Mouse (Mus musculus) kidney, embryonic 14.5 days (tissue): ENCODE data around the gene Nudcd3. TPM values are rescaled to one million over a fixed set of nuclear protein-coding genes. Genes with fewer than 3 reads are reported as not detected.

Experiments used
- ATAC-seq: fragments of 200-750 bp; cut with Nextera tagmentation; 2 replicates; pipeline ENCODE4 v1.8.0; 2017; ENCODE audit warnings: moderate number of reproducible peaks, mild to moderate bottlenecking, moderate TSS enrichment, moderate library complexity; ENCODE audit not compliant: low FRiP score, low TSS enrichment
- H3K27ac ChIP-seq: fragments of 300-500 bp; sonication (generic); 2 replicates; pipeline ENCODE4 v1.5.1; 2014; ENCODE audit warnings: low read depth, mild to moderate bottlenecking, low read length, moderate library complexity, mixed read lengths
- H3K27me3 ChIP-seq: fragments of 300-500 bp; sonication (generic); 2 replicates; pipeline ENCODE4 v1.6.1; 2014; ENCODE audit warnings: mild to moderate bottlenecking, low read length; ENCODE audit not compliant: control insufficient read depth, insufficient read depth
- H3K36me3 ChIP-seq: fragments of 300-500 bp; sonication (generic); 2 replicates; pipeline ENCODE4 v1.6.1; 2014; ENCODE audit warnings: low read length, mixed read lengths; ENCODE audit not compliant: control insufficient read depth, insufficient read depth
- H3K4me1 ChIP-seq: fragments of 300-500 bp; sonication (generic); 2 replicates; pipeline ENCODE4 v1.6.1; 2014; ENCODE audit warnings: low read length, mixed read lengths; ENCODE audit not compliant: control insufficient read depth, insufficient read depth
- H3K4me2 ChIP-seq: fragments of 300-500 bp; sonication (generic); replicated peaks from 2 replicates; pipeline ENCODE4 v1.6.1; 2014; ENCODE audit warnings: low read depth, mild to moderate bottlenecking, low read length
- H3K4me3 ChIP-seq: fragments of 300-500 bp; sonication (generic); 2 replicates; pipeline ENCODE4 v1.5.1; 2014; ENCODE audit warnings: mild to moderate bottlenecking, low read length
- H3K9ac ChIP-seq: fragments of 300-500 bp; sonication (generic); 2 replicates; pipeline ENCODE4 v1.6.1; 2014; ENCODE audit warnings: low read depth, mild to moderate bottlenecking, low read length, moderate library complexity
- H3K9me3 ChIP-seq: fragments of 300-500 bp; sonication (generic); 2 replicates; pipeline ENCODE4 v1.6.1; 2016; ENCODE audit warnings: low read length; ENCODE audit not compliant: control insufficient read depth
- WGBS: fragments of 180-500 bp; shearing (Covaris S2); extraction: QIAGEN DNeasy Blood & Tissue Kit; methylation state at CpG from one replicate; pipeline ENCODE4 v1.1.7; 2014; 5-methylcytosine and 5-hydroxymethylcytosine counted together
- polyA plus RNA-seq: library from polyadenylated mRNA; unstranded; fragments of >200 nt; fragmentation: Nextera tagmentation; extraction: Ambion mirVana; gene quantifications from 2 replicates; pipeline ENCODE4 v1.2.1, GENCODE M21; 2014

The Nudcd3 gene
- polyA plus RNA-seq, 1 experiment from 2014 or later = 36.0 TPM

DNA sequence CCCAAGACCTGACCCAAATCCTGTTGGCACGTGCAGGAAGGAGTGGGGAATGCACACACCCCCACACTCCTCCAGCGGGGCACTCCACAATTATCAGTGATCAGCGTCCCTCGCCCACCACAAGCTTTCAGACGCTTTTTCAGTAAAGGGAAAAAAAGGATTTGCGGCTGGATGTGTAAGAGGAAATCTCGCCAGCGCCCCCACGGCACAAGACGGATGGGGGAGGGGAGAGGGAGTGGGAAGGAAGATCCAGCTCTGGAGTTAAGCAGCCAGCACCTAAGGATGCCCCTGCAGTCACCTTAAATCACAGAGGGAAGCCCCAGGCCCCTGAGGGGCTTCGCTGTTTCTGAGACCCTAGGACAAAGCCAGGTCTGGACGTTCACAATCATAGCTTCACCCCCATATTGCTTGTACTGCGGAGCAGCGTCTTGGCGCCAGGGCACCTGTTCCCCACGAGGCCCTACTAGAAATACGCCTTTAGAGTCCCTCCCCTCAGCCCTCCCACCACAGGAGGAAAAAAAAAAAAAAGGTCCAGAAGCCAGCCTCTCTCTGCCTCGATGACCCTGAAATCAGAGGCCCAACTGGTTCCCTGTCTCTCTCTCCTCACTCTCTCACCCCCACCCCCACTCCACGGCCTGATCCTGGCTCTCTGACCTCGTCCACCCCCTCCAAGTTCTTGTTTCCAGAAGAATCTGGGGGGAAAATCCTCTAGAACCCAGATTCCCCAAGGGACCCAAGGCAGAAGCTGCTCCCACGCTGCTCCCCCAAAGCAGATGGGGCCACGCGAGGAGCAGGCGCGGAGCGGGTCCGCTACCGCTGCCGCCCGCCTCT is 135.8 kb downstream of the Nudcd3 start:
- no peak overlapping the region for H3K27ac ChIP-seq
- H3K27me3 ChIP-seq = peaks cover 60% of the 10 kb centered on the region
- H3K4me3 ChIP-seq = peak overlapping the region; percentile 65
- peak overlapping the region; percentile 47 for H3K9ac ChIP-seq
- peak overlapping the region; percentile 97 for H3K4me2 ChIP-seq
- no peaks in the 10 kb centered on the region for H3K9me3 ChIP-seq
- ATAC-seq = no peak
- H3K4me1 ChIP-seq = peaks cover 14% of the 10 kb centered on the region
- 4% methylated on average over 25 of the region's 30 CpGs for WGBS
- no peaks in the 10 kb centered on the region for H3K36me3 ChIP-seq

DNA sequence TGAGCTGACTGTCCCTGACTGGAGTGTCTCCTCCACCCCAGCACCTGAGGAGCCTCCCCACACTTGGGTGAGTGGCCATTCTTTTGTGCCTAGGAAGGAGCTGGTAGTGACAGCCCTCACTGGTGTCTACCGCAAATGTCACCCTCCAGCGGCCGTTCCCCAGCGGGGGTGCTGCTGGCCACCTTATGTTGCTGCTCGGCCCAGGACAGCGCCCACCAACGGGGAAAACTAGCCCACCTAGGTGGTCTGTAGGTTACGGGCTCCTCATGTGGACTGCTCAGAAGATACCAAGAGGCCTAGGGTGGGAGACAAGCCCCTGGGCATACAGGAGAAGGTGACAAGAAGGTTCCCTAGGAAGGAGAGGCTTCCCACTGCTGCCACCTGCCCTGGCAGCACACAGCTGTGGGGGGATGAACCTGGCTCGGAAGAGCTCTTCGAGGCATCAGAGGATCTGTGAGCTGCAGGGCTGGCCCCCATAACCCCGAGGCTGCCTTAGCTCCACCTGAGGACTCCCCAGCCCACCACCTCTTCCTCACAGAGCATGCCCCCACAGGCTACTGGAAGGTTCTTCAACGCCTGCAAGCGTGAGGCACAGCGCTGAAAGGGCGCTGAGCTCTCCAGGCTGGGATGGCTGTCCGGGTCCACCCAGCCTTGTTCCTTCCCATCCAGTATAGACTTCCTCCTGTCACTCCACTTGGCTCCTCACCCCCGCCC is 136.6 kb downstream of the Nudcd3 start:
- no peaks in the 10 kb centered on the region for H3K36me3 ChIP-seq
- peaks cover 14% of the 10 kb centered on the region for H3K4me1 ChIP-seq
- H3K4me3 ChIP-seq = peak overlapping the region; percentile 65; the same call in 1 of the 2 replicates
- H3K9me3 ChIP-seq = no peaks in the 10 kb centered on the region
- no peak overlapping the region for H3K4me2 ChIP-seq
- 44% methylated on average over 17 of the region's 17 CpGs for WGBS
- no peak overlapping the region for H3K9ac ChIP-seq
- H3K27me3 ChIP-seq = peaks cover 57% of the 10 kb centered on the region
- H3K27ac ChIP-seq = no peak overlapping the region
- no peak for ATAC-seq

DNA sequence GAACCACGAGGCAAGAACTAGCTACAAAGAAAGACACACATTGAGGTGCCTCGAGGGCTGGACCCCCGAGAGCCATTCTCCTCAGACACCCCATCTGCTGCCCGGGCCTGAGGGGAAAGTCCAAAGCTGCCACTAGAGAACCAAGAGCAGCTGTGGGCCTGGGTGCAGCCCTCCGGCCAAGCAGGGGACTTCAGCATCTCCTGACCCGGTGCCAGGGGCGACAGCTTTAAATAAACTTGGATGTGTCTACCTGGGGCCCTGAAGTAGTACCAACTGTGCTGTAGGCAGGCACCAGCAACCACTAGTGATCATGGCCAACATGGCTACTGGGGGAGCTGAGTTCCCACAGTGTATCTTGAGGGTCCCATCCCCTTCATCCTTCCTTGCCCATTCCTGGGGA is 137.2 kb downstream of the Nudcd3 start:
- no peak overlapping the region for H3K4me3 ChIP-seq
- H3K4me2 ChIP-seq = no peak overlapping the region
- no peaks in the 10 kb centered on the region for H3K36me3 ChIP-seq
- WGBS = 87% methylated on average over 7 of the region's 7 CpGs
- H3K9ac ChIP-seq = no peak overlapping the region
- H3K27ac ChIP-seq = no peak overlapping the region
- peaks cover 13% of the 10 kb centered on the region for H3K4me1 ChIP-seq
- no peaks in the 10 kb centered on the region for H3K9me3 ChIP-seq
- peaks cover 51% of the 10 kb centered on the region for H3K27me3 ChIP-seq
- no peak for ATAC-seq

DNA sequence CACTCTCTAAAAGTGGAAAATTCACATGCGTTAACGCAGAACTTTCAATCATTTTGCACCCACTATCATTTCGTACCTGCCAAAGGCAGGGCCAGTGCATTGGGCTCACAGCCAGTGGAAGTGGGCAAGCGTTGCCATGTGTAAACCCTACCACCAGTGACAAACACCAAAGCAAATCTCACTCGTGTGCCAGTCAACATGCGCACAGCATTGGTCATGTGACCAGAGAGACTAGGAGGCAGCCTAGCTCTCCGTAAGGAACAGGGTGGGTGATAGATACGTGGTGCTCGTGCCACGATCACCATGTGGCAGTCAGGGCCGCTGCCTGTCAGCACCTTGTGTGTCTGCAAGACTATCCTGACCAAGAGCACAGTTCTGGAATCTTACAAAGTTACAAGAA is 137.9 kb downstream of the Nudcd3 start:
- H3K27me3 ChIP-seq = peaks cover 43% of the 10 kb centered on the region

DNA sequence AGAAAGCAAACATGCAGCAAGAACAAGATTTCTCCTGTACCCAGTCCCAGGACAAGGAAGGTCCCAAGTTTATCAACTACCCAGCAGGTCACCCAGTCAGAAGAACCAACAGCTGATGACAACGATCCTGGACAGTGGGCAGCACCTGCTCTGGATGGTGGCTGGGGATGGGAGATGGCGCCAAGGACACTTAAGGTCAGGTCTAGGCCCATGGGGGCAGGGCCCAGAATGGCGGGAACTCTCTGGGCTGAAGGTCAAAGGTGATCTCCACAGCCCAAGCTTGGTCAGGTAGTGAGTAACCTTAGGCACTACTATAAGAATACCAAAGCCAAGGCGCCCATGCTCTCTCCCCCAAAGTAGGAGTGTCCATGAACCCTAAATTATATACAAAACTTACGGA is 138.3 kb downstream of the Nudcd3 start:
- H3K9me3 ChIP-seq = no peaks in the 10 kb centered on the region
- H3K4me3 ChIP-seq = no peak overlapping the region
- WGBS = 77% methylated on average over 5 of the region's 5 CpGs
- no peak for ATAC-seq
- peaks cover 11% of the 10 kb centered on the region for H3K4me1 ChIP-seq
- no peaks in the 10 kb centered on the region for H3K36me3 ChIP-seq
- H3K4me2 ChIP-seq = no peak overlapping the region
- H3K27ac ChIP-seq = no peak overlapping the region
- H3K27me3 ChIP-seq = peaks cover 39% of the 10 kb centered on the region
- no peak overlapping the region for H3K9ac ChIP-seq

More for the DNA sequence above, 137.9 kb downstream of the Nudcd3 start:
- Histone ChIP-seq H3K36me3 (no peaks in the 10 kb centered on the region), H3K27ac (no peak overlapping the region), H3K4me3 (no peak overlapping the region), H3K4me1 (peaks cover 11% of the 10 kb centered on the region), H3K9ac (no peak overlapping the region), H3K4me2 (no peak overlapping the region), H3K9me3 (no peaks in the 10 kb centered on the region)
- WGBS = 91% methylated on average over 11 of the region's 11 CpGs
- no peak for ATAC-seq

DNA sequence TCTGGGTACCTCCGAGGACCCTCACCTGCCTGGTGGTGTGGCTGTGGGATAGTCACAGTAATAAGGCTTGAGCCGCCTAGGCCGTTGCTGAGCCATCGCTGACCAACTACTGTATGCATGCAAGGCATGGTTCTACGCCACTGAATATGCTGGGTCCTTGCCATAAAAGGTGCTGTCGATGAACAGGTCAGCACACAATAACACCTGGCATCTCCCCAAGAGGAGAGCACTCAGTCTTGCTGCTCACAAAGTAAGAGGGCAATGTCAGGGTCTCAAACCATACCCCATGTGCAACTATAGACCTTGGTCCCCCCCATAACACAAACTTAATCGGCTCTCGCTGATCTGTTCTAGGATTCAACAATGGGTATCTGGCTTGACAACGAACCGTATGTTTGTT is 141.1 kb downstream of the Nudcd3 start:
- no peak for ATAC-seq
- H3K36me3 ChIP-seq = no peaks in the 10 kb centered on the region
- no peak overlapping the region for H3K4me2 ChIP-seq
- WGBS = 94% methylated on average over 10 of the region's 10 CpGs
- peaks cover 12% of the 10 kb centered on the region for H3K27me3 ChIP-seq
- no peaks in the 10 kb centered on the region for H3K9me3 ChIP-seq
- no peak overlapping the region for H3K27ac ChIP-seq
- no peak overlapping the region for H3K9ac ChIP-seq
- H3K4me3 ChIP-seq = no peak overlapping the region
- peaks cover 2% of the 10 kb centered on the region for H3K4me1 ChIP-seq

Other genes starting within 250 kb of the Nudcd3 start
- 23.1 and 34.4 TPM in 2 replicates for gene Ykt6, start 244.7 kb downstream of the Nudcd3 start, polyA plus RNA-seq
- 4.2 and 4.4 TPM in 2 replicates for gene Camk2b, start 134.1 kb downstream of the Nudcd3 start, polyA plus RNA-seq
- 0.74 and 0.89 TPM in 2 replicates for gene A730071L15Rik, start 386 bp downstream of the Nudcd3 start, polyA plus RNA-seq
- 0.05 and 0.11 TPM in 2 replicates for gene Npc1l1, start 29.7 kb upstream of the Nudcd3 start, polyA plus RNA-seq
- gene Ddx56, start 67.4 kb upstream of the Nudcd3 start, polyA plus RNA-seq = 80.7 and 112 TPM in 2 replicates
- gene Tmed4, start 74.5 kb upstream of the Nudcd3 start, polyA plus RNA-seq = 119 and 132 TPM in 2 replicates
- 46.8 and 108 TPM in 2 replicates for gene Ogdh, start 91.2 kb upstream of the Nudcd3 start, polyA plus RNA-seq
- 11.0 and 14.6 TPM in 2 replicates for gene Zmiz2, start 188.7 kb upstream of the Nudcd3 start, polyA plus RNA-seq
- 6,047 and 7,558 TPM in 2 replicates for gene Ppia, start 215.0 kb upstream of the Nudcd3 start, polyA plus RNA-seq
- gene H2afv, start 244.0 kb upstream of the Nudcd3 start, polyA plus RNA-seq = 654 and 761 TPM in 2 replicates